Mouse (Mus musculus) 3134 (cell line): ENCODE data around the gene Gm45753.

ENCODE experiments used
- DNase-seq: peaks from one replicate; pipeline ENCODE4 v3.0.0-alpha.2; 2011; ENCODE audit warnings: low spot score; ENCODE audit not compliant: insufficient read length; ENCODE audit errors: extremely low read depth

Gm45753 gene

DNA sequence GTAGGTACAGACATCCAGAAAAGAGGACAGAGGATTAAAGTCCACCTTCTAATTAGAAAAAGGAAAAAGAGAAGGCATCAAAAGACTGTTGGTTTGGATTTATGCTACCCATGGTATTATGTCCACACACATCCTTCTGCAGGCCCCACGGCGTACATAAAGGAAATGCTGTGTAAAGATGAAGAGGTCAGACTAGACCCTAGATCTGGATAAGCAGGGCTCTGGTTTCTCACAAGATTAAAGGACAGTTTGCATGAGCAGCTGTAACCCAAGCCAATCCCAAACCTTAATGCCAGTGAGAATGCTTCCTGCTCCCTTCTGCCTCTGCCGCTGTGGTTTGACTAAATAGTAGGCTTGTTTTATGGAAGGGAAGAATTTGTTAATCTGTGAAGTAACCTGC, 30.8 kb downstream of the Gm45753 start:
- no peak for DNase-seq

DNA sequence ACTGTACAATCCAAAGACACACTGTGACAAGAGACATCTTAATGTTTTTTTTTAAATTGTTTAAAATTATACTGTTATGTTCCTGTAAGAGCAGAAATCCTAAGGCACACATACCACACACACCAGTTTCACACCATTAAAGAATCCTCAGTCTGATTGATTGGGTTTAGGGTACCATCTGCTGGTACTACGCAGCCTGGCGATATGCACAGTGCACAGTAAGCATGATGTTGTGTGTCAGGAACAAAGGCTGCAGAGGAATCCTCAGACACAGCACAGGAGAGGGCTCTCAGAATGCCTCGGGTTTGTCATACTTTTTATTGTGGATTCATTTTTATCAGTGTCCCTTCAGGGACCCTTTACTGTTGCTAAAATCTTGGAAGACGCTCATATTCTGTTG, 33.9 kb downstream of the Gm45753 start:
- DNase-seq = no peak

DNA sequence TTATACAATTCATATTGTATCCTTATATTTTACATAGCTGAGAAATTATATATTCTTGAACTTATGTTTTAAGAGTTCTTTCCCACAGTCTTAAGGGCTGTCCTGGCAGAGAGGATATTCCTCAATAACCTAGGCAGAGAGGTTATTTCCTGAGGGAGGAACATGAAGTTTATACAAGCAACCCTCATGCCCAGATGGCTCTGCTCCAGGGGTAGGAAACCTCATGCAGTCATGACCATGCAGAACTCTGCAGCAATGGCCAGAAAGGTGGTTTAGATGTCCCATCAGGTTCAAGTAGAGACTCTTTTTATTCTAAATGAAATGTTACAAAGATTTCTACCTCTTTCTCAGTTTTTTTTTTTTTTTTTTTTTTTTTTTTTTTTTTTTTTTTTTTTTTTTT, 39.2 kb downstream of the Gm45753 start:
- DNase-seq = no peak

DNA sequence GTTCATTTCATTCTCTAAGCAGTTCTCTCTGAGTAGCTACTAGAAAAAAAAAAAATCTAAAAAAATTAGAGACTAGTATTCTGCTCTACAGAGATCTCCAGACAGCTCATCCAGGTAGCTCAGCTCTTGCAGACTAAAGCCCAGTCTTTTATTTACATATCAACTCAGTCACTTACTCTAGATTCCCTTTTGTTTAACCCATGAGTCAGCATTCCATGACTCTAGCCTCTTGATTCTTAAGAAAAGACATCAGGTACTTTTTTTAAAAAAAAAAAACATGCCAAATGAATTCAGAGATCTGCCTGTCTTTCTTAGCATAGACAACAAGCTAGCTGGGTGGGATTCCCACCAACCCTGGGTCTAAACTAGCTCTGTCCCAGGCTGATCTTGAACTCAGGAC, 39.8 kb downstream of the Gm45753 start:
- no peak for DNase-seq

DNA sequence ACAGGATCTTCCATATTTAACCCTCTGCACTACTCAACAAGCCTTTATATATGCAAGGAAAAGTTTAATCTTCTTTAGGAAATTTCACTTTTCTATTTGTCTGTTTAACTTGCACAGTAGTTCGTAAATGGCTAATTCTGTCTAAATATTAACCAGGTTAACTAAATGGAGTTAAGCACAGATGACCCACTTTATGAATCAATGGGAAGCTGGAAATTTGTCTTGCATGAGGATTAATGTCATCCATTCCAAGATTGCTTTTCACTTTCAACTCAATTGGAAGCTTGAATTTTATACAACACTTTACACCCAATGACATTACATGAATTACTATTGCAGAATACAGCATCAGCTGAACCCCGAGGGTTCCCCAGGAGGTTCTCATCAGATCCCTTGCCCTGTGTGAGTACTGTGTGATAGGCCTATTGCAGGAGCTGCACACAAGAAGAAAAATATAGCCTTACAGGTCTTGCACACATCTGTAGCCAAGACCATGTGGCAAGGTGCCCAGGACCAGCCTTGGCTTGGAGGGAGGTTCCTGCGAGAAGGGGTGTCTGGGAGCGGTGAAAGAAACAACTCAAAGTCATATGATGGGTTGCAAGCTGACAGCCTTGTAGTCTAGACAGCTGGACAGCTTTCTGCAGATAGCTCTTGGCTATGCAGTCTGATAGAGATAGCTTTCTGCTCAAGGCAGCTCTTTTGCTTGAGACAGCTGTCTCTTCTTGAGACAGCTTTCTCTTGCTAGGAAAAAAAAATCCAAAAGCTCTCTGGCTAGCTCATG, 40.5 kb downstream of the Gm45753 start:
- DNase-seq = no peak

DNA sequence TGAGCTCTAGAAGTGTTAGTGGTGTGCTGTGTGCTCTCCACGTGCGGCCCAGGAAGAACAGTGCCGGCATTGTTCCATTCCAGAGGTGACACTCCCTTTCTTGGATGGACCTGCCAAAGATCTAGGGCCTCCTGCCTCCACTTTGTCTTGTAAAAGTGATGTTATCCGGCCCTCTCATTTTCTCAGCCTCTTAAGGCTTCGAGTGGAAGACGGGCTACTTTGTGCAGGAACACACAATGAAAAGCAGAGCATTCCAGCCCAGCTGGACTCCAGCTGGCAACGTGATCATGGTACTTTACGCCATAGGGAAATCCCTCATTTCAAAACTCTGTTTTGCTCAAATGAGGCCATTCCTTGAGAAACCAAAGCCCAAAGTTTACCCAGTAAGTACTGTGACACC, 41.3 kb downstream of the Gm45753 start:
- no peak for DNase-seq

DNA sequence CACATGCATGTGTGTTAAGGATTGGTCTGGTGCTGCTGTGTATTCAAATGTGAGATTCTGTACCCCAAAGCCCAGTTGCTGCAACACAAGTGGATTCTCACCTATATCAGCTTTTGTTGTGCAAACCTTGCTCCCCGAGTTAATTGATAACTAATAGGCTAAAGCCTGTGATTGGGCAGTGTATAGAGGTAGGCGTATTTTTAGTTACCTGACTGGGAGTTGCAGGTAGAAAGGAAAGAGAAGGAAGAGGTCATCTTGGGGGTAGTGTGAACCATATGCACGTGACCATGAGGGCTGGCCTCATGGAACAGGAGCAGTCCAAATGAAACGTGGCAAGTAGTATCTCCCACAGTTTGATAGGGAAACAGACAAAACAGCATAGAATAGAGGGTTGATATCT, 43.3 kb downstream of the Gm45753 start:
- no peak for DNase-seq

DNA sequence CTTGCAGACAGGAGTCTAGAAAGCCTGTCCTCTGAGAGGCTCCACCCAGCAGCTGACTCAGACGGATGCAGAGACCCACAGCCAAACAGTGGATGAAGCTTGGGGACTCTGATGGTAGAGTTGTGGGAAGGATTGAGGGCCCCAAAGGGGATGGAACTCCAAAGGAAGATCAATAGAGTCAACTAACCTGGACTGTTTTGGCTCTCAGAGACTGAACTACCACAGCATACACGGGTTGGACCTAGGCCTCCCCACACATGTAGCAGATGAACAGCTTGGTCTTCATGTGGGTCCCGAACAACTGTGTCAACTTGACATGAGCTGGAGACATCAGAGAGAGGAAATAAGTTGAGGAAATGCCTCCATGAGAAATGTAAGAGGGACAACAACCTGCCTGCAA, 45.4 kb downstream of the Gm45753 start:
- no peak for DNase-seq

DNA sequence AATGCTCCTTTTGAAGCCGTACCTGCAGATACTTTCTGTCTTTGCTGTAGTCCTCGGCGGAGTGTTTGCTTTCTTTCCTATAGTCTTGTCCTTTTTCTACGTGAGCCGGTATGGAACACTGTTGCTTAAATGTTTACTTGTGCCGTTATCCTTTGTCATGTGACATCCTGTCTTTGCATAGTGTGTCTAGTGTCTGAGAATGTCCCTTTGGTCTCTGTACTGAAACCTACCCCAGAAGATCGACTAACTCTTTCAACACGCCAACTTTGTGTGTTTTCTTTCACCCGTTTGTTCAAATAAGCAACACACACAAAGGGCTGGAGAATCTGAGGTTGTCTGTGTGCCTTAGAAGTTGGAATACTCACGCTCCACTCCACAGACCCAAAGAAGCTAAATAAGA, 46.3 kb downstream of the Gm45753 start, which contains the start of gene F11:
F11 (minus strand) TSS at position 112 of the 400 bp plus-strand sequence.
- no peak for DNase-seq

DNA sequence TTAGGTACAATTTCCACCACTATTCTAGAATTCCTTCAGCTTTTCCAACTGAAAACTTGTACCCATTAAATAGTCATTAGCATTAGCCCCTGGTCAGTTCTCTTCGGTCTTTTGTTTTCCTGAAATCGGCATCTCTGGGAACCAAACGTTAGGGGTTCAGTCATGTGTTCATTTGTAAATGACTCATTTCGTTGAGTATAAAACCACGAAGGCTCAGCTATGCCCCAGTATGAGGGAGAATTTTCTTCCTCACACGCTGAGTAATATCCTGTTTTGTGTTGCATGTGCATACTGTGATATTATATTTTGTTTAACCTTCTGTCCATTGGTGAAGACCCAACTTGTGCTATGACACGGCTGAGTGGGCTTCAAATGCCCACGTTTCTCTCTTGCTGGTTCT, 49.8 kb downstream of the Gm45753 start:
- DNase-seq = peak; percentile 21

DNA sequence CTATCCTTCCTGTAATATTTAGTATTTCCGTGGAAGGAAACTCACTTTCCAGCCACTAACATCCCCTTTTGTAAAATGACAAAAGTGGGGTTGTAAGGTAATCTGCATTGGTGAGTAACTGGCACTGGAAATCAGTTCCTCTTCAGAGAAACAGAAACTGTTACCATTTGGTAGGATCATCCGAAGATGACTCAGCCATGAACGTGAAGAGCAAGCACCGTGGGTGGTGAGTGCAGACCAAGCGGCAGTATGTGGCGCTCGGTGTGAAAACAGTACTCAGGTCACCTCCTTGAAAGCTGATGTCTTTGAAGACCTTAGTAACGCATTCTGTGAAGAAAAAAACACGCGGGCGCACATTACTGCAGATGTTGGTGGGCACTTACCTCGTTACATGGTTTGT, 53.2 kb downstream of the Gm45753 start:
- no peak for DNase-seq

DNA sequence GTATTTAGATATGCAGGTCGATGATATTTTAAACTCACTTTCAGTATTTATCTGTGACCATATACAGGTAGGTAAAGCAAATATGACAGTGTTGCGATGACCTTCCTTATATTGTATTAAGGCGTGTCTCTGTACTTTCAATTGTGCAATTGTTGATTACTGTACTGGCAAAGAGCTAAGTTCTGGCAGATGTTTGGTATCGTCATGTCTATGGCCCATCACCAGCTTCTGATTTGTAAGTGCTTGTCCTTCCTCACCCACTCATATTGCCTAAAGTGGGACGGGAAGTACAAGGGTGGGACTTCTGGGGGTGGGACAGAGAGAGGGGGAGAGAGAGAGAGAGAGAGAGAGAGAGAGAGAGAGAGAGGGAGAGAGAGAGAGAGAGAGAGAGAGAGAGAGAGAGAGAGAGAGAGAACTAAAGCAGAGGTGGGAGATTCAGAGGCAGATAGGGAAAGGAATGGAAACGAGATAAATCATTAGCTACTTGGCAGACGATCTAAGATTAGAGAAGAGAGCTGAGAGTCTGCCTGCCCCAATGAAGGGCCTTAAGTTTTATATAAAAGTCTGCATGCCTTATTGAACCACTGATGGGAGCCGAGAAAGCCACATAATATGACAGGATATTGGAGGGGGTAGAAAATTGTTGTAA, 53.9 kb downstream of the Gm45753 start:
- DNase-seq = no peak

DNA sequence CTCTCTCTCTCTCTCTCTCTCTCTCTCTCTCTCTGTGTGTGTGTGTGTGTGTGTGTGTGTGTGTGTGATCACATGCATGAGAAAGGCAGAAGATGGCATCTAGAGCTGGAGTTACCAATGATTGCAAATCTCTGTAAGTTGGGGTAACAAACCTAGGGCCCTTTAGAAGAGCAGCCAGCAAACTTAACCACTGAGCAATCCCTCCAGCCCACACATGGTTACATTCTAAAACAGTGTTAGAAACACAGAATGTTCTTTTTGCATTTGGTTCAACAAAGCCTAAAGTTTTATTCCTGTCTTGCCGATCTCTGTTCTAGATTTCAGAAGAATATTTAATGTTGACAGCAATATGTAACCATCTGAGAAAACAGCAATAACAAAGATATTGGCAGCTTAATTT, 54.7 kb downstream of the Gm45753 start:
- no peak for DNase-seq

DNA sequence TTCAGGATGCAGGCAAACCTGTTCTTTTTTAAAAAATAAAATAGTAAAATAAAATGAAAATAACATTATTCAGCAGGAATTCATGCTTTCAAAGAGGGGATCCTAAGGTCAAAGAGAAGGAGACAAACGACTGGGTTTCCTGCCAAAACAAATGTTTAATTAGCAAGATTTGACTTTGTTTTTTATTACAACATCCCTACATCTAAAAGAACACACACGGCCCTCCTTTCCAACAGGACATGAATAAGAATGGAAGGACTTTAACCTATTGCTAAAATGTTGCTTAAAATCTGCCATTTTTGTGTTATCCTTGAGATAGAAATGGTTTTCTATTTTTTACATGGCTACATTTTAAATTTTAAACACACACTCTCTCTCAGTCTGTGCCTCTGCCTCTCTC, 55.2 kb downstream of the Gm45753 start:
- DNase-seq = no peak

DNA sequence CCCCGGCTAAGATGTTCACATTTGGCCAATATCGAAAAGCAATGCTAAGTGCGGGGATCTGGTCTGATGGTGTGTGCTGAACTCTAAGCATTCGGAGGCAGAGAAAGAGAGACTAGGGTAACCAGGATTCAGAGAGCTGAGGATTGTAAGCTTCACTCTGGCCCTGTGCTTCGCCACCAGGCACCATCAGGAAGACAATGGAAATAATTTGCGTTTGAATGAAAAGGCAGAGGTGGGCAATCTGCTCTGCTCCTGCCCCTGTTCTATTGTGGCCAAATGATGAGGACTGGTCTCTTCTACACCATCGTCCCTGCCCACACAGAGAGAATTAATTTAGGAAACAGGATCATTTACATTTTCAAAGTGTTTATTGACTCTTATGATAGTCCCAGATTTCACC, 62.0 kb downstream of the Gm45753 start:
- DNase-seq = no peak

DNA sequence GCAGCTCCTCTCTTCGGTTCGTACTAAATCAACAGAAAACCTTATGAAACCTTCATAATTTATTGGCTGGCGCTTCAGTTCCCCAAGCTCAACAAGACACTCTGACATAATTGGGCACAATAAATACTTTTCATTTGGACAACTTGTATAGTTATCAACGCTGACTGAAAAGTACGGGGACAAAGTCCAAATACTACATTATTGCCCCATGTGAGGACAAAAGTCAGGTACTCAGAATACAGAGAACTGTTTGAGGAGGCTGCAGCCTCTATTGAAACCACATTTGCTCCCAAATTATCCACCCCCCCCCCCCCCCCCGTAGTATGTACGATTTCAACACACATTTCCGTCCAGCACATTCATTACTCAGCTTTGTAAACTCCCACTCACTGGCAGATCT, 68.9 kb downstream of the Gm45753 start:
- DNase-seq = no peak

DNA sequence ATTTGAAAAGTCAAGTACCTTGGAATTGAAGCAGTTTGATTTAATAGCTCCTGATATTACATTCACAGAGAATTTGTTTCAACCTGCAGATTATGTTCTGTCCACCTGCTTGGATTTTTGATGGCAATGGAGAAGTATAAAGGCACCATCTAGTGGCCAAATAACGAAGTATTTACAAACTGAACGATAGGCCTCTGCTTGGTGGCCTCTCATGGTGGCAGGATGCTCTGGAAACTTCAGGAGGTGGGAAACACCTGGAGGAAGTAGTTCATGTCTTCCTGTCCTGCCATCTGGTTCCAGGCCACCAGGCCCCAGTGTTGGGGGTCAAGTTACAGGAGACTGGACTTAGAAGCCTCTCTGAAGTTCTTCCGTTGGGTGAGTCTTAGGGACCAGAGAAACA, 70.0 kb downstream of the Gm45753 start:
- no peak for DNase-seq

DNA sequence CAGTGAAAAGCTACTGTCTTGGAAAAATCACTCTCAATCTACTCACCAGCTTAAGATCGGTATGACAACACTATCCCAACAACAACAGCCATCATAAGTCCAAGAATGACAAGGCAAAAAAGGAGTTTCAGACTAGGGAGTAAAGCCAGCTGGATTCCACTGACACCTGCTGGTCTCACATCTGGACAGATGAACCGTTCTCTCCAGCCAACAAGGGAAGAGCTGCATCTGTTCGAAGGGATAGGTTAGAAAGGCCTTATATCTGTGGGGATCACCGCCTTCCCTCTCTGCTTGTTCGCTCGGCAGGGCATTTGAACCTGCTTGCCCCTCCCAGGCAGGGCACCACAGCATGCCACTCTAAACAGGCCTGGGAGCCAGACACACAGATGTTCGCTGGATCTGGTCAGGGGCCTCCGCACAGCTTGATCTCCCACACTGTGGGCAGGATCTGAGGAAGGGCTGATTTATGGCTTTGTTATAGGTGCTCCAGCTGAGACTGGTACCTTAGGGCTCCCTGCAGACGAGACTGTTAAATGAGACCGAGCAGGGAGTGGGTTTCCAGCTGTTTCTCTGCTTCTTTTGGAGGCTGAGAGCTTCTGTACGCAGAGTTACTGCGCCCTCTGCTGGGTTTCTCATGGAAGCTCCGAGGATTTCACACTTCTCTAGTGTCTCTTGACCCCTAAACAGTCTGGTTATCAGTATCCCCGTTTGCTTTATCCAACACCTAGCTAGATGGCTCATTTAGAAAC, 71.9 kb downstream of the Gm45753 start:
- no peak for DNase-seq

DNA sequence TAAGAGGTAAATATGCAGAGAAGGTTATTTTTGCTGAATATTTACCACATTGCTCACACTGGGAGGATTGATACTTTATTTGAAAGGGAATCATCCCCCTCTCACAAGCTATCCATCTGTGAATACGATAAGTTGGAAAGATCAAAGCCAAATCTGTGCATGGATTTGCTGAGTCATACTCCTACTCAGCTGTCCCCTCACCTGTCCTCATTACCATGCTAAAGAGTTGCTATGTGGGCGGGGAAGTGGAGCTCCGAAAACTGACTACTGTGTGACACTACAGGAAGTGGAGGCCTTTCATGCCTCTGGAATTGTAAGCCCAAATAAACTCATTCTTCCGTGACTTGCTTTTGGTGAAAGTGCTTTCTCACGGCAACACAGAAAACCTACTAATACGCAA, 73.0 kb downstream of the Gm45753 start:
- DNase-seq = no peak

DNA sequence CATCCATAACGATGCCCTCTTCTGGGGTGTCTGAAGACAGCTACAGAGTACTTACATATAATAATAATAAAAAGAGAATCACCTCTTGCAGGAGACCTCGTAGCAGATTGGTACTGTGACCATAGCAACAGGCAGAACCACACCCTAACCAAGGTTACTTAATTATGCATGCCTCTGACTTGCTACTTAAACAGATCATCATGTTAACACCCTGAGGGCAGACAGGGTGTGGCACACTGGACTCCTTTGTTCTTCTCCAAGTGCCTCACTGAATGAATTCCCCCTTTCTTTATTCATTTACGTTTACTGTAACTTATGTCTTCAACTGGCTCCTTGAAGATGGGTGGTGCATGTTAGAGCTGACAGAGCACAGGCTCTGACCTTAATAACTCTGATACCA, 75.0 kb downstream of the Gm45753 start:
- DNase-seq = no peak
